Mouse (Mus musculus): ENCODE data around the gene Kdm4b. TPM values are rescaled to one million over a fixed set of nuclear protein-coding genes. Genes with fewer than 3 reads are reported as not detected.
A peak's percentile ranks its signal among the peaks of the same experiment; 100 is the strongest.

Gene Kdm4b
- polyA plus RNA-seq, 1 experiment from 2014 or later: 13.5 TPM

DNA sequence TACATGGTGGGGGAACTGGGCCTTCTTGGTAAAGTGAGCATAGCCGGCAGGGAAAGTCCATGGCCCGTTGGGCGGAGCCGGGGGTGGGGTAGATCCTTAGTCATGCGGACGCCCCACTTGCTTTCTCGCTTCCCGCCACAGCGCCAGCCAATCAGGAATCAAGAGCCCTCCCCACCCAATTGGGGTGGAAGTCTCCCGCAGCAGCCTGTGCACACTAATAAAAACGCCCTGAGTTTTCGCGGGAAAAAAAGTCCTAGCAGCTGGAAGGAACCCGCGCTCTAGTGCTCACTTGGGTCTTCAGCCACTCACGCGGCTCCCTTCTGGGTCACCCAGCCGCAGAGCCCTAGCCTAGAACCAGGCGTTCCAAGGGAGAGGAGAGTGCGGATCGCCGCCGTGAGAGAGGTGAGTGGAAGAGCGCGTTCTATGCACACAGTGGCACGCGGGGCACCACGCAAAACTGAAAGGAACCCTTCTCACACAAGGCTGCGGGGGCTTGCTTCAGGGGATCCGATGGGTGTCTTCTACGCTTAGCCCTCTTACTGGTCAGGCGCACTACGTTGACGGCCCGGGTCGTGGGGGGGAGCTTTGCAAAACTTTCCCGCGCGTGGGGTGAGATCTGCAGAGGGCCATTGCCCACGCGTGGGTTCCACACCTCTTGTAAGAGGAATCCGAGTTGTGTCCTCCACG lies 22.6 kb upstream of the Kdm4b start, which contains the start of gene Uhrf1:
Uhrf1 (plus strand) TSS at position 162 of the 687 bp plus-strand sequence.
- Histone ChIP-seq H3K36me3 (ENCODE audit: control insufficient read depth, insufficient read depth, low read length) (no peaks in the 10 kb centered on the region), H3K9me3 (ENCODE audit: control insufficient read depth, low read length) (no peaks in the 10 kb centered on the region), H3K4me2 (replicated peaks; ENCODE audit: low read depth) (peak within 1 kb of the TSS; percentile 97), H3K27ac (replicated peaks) (peak within 1 kb of the TSS; percentile 83), H3K27me3 (ENCODE audit: control insufficient read depth, insufficient read depth, low read length) (no peaks in the 10 kb centered on the region), H3K4me1 (replicated peaks; ENCODE audit: control insufficient read depth, insufficient read depth) (peaks cover 5% of the 10 kb centered on the region; the same call in 1 of the 2 replicates), H3K4me3 (ENCODE audit: low read depth, low read length) (peak within 1 kb of the TSS; percentile 70), H3K9ac (ENCODE audit: low read length) (peak within 1 kb of the TSS; percentile 70)
- WGBS: under 1% methylated on average over 43 of the region's 43 CpGs
- peak; percentile 88 for DNase-seq (ENCODE audit: low spot score)
- TF ChIP-seq CTCF (IDR thresholded peaks at IDR 0.05; ENCODE audit: low read depth): no peak
- TF ChIP-seq EP300 (optimal IDR thresholded peaks at IDR 0.05): no peak
- peak; percentile 69 for ATAC-seq (ENCODE audit: low FRiP score, low TSS enrichment)

DNA sequence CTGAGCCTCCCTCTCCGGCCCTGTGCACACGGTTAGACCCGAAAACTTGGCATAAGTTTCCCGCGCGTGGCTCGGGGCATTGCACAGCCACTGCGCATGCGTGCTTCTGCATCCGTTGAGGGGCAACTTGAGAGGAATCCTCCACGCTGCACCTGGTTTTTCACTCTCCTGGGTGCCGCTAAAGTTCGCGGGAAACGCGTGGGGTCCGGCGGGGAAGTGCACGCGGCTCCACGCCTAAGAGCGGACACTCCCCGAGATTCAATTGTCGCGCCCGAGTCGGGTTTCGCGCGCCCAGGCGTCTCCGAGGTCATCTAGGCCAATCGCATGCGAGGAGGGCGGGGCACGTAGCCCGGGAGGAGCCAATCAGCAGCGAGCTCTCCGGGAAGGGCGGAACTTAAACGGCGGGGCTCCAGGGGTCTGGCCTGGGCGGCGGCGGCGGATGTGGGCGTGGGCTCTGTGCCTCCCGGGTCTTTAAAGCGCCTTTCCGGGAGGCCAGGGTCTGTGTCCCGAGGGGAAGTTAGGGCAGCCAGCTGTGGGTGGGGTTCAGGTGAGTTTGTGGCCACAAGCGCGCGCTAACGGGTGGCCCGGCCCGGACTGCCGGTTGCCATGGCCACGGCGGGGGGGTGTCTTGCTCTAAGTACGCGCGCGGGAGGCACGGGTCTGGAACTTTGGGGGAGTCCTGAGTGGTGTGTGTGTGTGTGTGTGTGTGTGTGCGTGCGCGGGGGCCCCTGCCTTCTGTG lies 21.8 kb upstream of the Kdm4b start:
- H3K9ac ChIP-seq (ENCODE audit: low read length): peak overlapping the region; percentile 70
- H3K4me3 ChIP-seq (ENCODE audit: low read depth, low read length): peak overlapping the region; percentile 70
- H3K4me1 ChIP-seq (replicated peaks; ENCODE audit: control insufficient read depth, insufficient read depth): peaks cover 5% of the 10 kb centered on the region; the same call in 1 of the 2 replicates
- DNase-seq (ENCODE audit: low spot score) (peak; percentile 97), ATAC-seq (ENCODE audit: low FRiP score, low TSS enrichment) (peak; percentile 90)
- no peaks in the 10 kb centered on the region for H3K27me3 ChIP-seq (ENCODE audit: control insufficient read depth, insufficient read depth, low read length)
- TF ChIP-seq CTCF (IDR thresholded peaks at IDR 0.05; ENCODE audit: low read depth): no peak
- TF ChIP-seq EP300 (optimal IDR thresholded peaks at IDR 0.05): no peak
- H3K4me2 ChIP-seq (replicated peaks; ENCODE audit: low read depth): peak overlapping the region; percentile 97
- peak overlapping the region; percentile 83 for H3K27ac ChIP-seq (replicated peaks)
- H3K36me3 ChIP-seq (ENCODE audit: control insufficient read depth, insufficient read depth, low read length): no peaks in the 10 kb centered on the region
- WGBS: under 1% methylated on average over 68 of the region's 68 CpGs
- H3K9me3 ChIP-seq (ENCODE audit: control insufficient read depth, low read length): no peaks in the 10 kb centered on the region

DNA sequence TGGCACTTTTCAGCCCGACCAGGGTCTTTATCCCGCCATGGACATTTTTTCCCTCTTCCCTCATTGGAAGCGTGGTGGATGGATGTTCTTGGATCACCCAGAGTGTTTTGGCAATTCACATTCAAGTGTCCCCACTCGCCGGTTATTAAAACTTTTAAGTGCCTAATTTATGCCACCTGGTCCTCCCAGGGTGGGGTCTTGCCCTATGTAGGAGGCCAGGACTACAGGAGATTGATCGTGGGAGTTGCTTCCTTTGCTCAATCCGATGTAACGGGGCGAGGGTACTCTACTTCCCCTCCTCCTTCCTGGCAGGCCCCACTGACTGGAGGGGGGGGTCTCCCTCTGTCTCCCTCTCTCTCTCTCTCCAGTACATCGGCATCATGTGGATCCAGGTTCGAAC lies 21.1 kb upstream of the Kdm4b start:
- H3K36me3 ChIP-seq (ENCODE audit: control insufficient read depth, insufficient read depth, low read length): no peaks in the 10 kb centered on the region
- TF ChIP-seq EP300 (optimal IDR thresholded peaks at IDR 0.05): no peak
- no peak for TF ChIP-seq CTCF (IDR thresholded peaks at IDR 0.05; ENCODE audit: low read depth)
- H3K4me3 ChIP-seq (ENCODE audit: low read depth, low read length): peak overlapping the region; percentile 70
- WGBS: 12% methylated on average over 11 of the region's 11 CpGs
- no peak overlapping the region for H3K27ac ChIP-seq (replicated peaks)
- H3K27me3 ChIP-seq (ENCODE audit: control insufficient read depth, insufficient read depth, low read length): no peaks in the 10 kb centered on the region
- no peak for DNase-seq (ENCODE audit: low spot score)
- peak overlapping the region; percentile 97 for H3K4me2 ChIP-seq (replicated peaks; ENCODE audit: low read depth)
- H3K9ac ChIP-seq (ENCODE audit: low read length): peak overlapping the region; percentile 70
- peaks cover 5% of the 10 kb centered on the region; the same call in 1 of the 2 replicates for H3K4me1 ChIP-seq (replicated peaks; ENCODE audit: control insufficient read depth, insufficient read depth)
- no peaks in the 10 kb centered on the region for H3K9me3 ChIP-seq (ENCODE audit: control insufficient read depth, low read length)
- ATAC-seq (ENCODE audit: low FRiP score, low TSS enrichment): no peak

DNA sequence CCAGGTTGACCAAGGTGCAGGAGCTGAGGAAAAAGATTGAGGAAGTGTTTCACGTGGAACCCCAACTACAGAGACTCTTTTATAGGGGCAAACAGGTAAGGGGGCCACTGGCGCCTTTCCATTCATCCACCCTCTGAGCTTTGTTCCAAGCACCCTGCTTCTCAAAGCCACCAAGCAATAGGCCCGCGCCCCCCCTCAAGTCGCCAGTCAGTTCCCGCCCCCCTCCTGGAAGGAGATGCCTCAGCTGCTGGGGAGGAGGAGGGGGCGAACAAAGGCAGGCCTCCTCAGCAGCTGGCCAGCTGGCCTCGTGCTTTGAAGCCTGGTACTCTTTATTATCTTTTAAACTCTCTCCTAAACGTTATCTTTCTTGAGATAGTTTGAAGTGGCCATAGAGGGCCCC lies 20.7 kb upstream of the Kdm4b start:
- DNase-seq (ENCODE audit: low spot score) (no peak), ATAC-seq (ENCODE audit: low FRiP score, low TSS enrichment) (no peak)
- H3K9me3 ChIP-seq (ENCODE audit: control insufficient read depth, low read length): no peaks in the 10 kb centered on the region
- peak overlapping the region; percentile 27; the same call in 1 of the 2 replicates for H3K9ac ChIP-seq (ENCODE audit: low read length)
- no peaks in the 10 kb centered on the region for H3K36me3 ChIP-seq (ENCODE audit: control insufficient read depth, insufficient read depth, low read length)
- TF ChIP-seq EP300 (optimal IDR thresholded peaks at IDR 0.05): no peak
- TF ChIP-seq CTCF (IDR thresholded peaks at IDR 0.05; ENCODE audit: low read depth): no peak
- peaks cover 5% of the 10 kb centered on the region; the same call in 1 of the 2 replicates for H3K4me1 ChIP-seq (replicated peaks; ENCODE audit: control insufficient read depth, insufficient read depth)
- no peaks in the 10 kb centered on the region for H3K27me3 ChIP-seq (ENCODE audit: control insufficient read depth, insufficient read depth, low read length)
- peak overlapping the region; percentile 97 for H3K4me2 ChIP-seq (replicated peaks; ENCODE audit: low read depth)
- no peak overlapping the region for H3K27ac ChIP-seq (replicated peaks)
- WGBS: 25% methylated on average over 8 of the region's 9 CpGs
- H3K4me3 ChIP-seq (ENCODE audit: low read depth, low read length): peak overlapping the region; percentile 70

DNA sequence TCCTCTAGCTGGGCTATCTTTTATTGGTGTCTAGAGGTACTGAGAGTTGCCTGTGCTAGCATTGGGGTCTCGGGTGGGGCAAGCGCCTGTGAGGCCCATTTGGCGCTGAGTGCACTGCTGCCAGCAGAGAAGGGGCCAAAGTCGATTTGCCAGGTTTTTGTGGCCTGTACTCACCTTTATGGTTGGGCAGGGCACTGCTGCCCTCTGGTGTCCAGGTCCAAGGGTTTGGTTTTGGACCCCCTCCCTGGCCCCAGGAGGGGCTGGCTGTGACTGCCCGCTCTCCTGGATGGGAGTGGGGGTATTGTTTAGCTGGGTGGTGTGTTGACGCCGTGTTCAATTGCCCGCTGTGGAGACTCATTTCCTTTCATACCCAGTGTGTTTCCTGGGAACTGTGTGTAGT lies 20.0 kb upstream of the Kdm4b start:
- WGBS: 55% methylated on average over 8 of the region's 8 CpGs
- no peak for ATAC-seq (ENCODE audit: low FRiP score, low TSS enrichment)
- peak; percentile 61 for DNase-seq (ENCODE audit: low spot score)
- peaks cover 5% of the 10 kb centered on the region; the same call in 1 of the 2 replicates for H3K4me1 ChIP-seq (replicated peaks; ENCODE audit: control insufficient read depth, insufficient read depth)
- no peak overlapping the region for H3K9ac ChIP-seq (ENCODE audit: low read length)
- no peak overlapping the region for H3K4me2 ChIP-seq (replicated peaks; ENCODE audit: low read depth)
- no peak overlapping the region for H3K27ac ChIP-seq (replicated peaks)
- H3K4me3 ChIP-seq (ENCODE audit: low read depth, low read length): no peak overlapping the region
- no peaks in the 10 kb centered on the region for H3K36me3 ChIP-seq (ENCODE audit: control insufficient read depth, insufficient read depth, low read length)
- no peaks in the 10 kb centered on the region for H3K9me3 ChIP-seq (ENCODE audit: control insufficient read depth, low read length)
- TF ChIP-seq CTCF (IDR thresholded peaks at IDR 0.05; ENCODE audit: low read depth) (peak; percentile 67), EP300 (optimal IDR thresholded peaks at IDR 0.05) (no peak)
- H3K27me3 ChIP-seq (ENCODE audit: control insufficient read depth, insufficient read depth, low read length): no peaks in the 10 kb centered on the region
